Mouse (Mus musculus) olfactory bulb, adult 2 months (tissue): ENCODE data around the gene Arid1b.

ENCODE experiments used
- CTCF ChIP-seq: fragments of 200-500 bp; IDR thresholded peaks from 2 replicates; pipeline ENCODE4 v1.5.1; 2012; ENCODE audit warnings: low read depth, mild to moderate bottlenecking, low read length, moderate library complexity; ENCODE audit not compliant: insufficient read depth
- POLR2A ChIP-seq: fragments of 200-500 bp; IDR thresholded peaks from 2 replicates; pipeline ENCODE4 v1.6.1; 2012; ENCODE audit warnings: mild to moderate bottlenecking, low read depth, low read length, moderate library complexity; ENCODE audit not compliant: insufficient read depth

GRCm38 (mm10) chr17:5037199-5037598 lies 43.1 kb downstream of the Arid1b start:
- TF ChIP-seq CTCF (no peak), POLR2A (no peak)
